Mouse (Mus musculus) common myeloid progenitor, adult 5-6 weeks (primary cell): ENCODE results near the gene Masp2. TPM values are rescaled to one million over a fixed set of nuclear protein-coding genes. Genes with fewer than 3 reads are reported as not detected.

Experiments
- total RNA-seq: library from RNA; stranded (forward); fragments of 200-1000, 187-1606 nt; gene quantifications from 2 replicates; pipeline ENCODE4 v1.2.3, GENCODE M21; 2017

Gene Masp2
- total RNA-seq, 1 experiment from 2014 or later, result 0.55 TPM

Other genes with a start within 250 kb of the Masp2 start
- 9.9 and 11.3 TPM in 2 replicates for gene Ubiad1, start 157.8 kb upstream of the Masp2 start, total RNA-seq
- gene Mtor, start 153.9 kb upstream of the Masp2 start, total RNA-seq, result 19.0 and 19.4 TPM in 2 replicates
- not detected in 2 replicates for gene Angptl7, start 102.1 kb upstream of the Masp2 start, total RNA-seq
- 60.0 and 74.0 TPM in 2 replicates for gene Exosc10, start 44.1 kb upstream of the Masp2 start, total RNA-seq
- 30.3 and 47.1 TPM in 2 replicates for gene Srm, start 11.1 kb upstream of the Masp2 start, total RNA-seq
- gene Tardbp, start 24.5 kb downstream of the Masp2 start, total RNA-seq, result 567 and 596 TPM in 2 replicates
- not detected in 2 replicates for gene Gm572, start 40.8 kb downstream of the Masp2 start, total RNA-seq
- 2.2 and 2.5 TPM in 2 replicates for gene Casz1, start 201.9 kb downstream of the Masp2 start, total RNA-seq